Mouse (Mus musculus) B cell, adult 67 days (primary cell): ENCODE results near the gene Sh3bp4. TPM values are rescaled to one million over a fixed set of nuclear protein-coding genes. Genes with fewer than 3 reads are reported as not detected.

Experiments
- total RNA-seq, 2 experiments: library from RNA; stranded (reverse); gene quantifications; 4 replicates each; pipeline ENCODE4 v1.2.4; 2023

Sh3bp4 gene
- under 1 TPM; 0.15 to 0.21 TPM for total RNA-seq

GRCm38 (mm10) chr1:89070103-89070700 is at the start of gene Sh3bp4:
Sh3bp4 (plus strand) TSS chr1:89070415.

